Mouse (Mus musculus): ENCODE data around the gene Pum3. TPM values are rescaled to one million over a fixed set of nuclear protein-coding genes. Genes with fewer than 3 reads are reported as not detected.
A peak's percentile ranks its signal among the peaks of the same experiment; 100 is the strongest.

The Pum3 gene
- polyA plus RNA-seq, 1 experiment = 8.0 TPM

DNA sequence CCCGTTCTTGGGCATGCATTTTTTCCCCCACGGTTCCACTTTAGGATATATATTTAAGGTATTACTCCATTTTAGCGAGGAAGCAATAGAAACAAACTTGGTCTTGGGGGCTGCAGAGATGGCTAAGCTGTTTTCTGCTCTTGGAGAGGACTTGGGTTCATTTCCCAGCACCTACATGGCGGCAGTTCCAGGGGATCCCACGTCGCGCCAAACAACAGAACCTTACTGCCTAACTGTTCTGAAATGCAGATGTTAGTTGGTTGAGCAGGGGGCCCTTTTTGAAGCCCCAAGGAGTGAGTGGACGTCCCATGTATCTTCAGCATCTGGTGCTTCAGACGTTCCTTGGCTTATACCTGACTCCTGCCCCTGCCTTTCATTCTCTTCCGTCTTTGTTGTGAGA, 781 bp upstream of the Pum3 start:
- peaks cover 3% of the 10 kb centered on the region for H3K36me3 ChIP-seq (ENCODE audit: control insufficient read depth, insufficient read depth, low read length)
- under 1% methylated on average over 10 of the region's 10 CpGs for whole genome bisulfite sequencing
- no peak for TF ChIP-seq CTCF (IDR thresholded peaks at IDR 0.05; ENCODE audit: extremely low read depth, insufficient read length, insufficient replicate concordance, low read depth, low read length)
- H3K27ac ChIP-seq (ENCODE audit: insufficient read depth, low read depth, low read length) = peak overlapping the region; percentile 66
- H3K4me3 ChIP-seq (ENCODE audit: low read depth, low read length) = peak overlapping the region; percentile 79
- no peaks in the 10 kb centered on the region for H3K27me3 ChIP-seq (ENCODE audit: control insufficient read depth, insufficient read depth, low read length)
- 0 out of 2 replicates have a peak, but pooled peaks cover 2% of the 10 kb centered on the region for H3K4me1 ChIP-seq (ENCODE audit: control insufficient read depth, insufficient read depth, insufficient read length, low read length)

DNA sequence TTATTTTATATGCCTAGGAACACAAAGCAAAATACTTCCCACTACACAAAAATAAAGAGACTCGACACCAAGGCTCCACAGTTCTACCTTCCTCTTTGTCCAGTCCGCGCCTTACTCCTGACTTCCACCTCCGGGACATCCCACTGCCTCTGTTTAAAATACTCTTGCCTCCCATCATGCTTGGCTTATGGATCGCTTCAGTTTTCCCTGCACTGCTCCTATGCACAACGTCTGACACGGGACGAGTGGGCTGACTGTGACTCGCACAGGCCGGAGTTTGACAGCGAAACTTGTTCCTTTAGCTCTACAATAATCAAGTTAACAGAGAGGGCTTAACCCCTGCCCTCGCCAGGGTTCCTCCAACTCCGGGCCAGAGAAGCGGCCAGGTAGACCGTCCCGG, 344 bp downstream of the Pum3 start:
- no peak overlapping the region for H3K27ac ChIP-seq (ENCODE audit: insufficient read depth, low read depth, low read length)
- TF ChIP-seq CTCF (IDR thresholded peaks at IDR 0.05; ENCODE audit: extremely low read depth, insufficient read length, insufficient replicate concordance, low read depth, low read length) (no peak), POLR2A (IDR thresholded peaks at IDR 0.05; ENCODE audit: low read depth, low read length) (no peak)
- H3K4me3 ChIP-seq (ENCODE audit: low read depth, low read length) = peak overlapping the region; percentile 79
- no peaks in the 10 kb centered on the region for H3K27me3 ChIP-seq (ENCODE audit: control insufficient read depth, insufficient read depth, low read length)
- H3K36me3 ChIP-seq (ENCODE audit: control insufficient read depth, insufficient read depth, low read length) = peaks cover 12% of the 10 kb centered on the region
- WGBS = under 1% methylated on average over 16 of the region's 16 CpGs
- H3K4me1 ChIP-seq (ENCODE audit: control insufficient read depth, insufficient read depth, insufficient read length, low read length) = 0 out of 2 replicates have a peak, but pooled peaks cover 2% of the 10 kb centered on the region

DNA sequence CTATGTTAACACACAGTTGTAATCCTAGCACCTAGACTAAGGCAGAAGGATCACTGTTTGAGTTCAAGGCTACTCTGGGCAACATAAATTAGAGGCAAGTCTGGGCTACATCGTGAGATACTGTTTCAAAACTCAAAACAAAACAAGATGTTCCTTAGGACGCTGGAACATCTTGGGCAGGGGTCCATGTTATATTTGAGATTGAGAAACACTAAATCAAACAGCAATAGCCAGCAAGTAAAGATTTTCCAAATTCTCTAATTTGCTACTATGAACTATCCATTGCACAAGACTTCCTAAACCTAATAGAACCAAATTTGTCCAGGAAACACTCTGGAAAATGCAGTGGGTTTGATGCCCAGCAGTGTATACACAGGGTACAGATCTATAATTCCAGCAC, 1.8 kb downstream of the Pum3 start:
- 0 out of 2 replicates have a peak, but pooled peaks cover 2% of the 10 kb centered on the region for H3K4me1 ChIP-seq (ENCODE audit: control insufficient read depth, insufficient read depth, insufficient read length, low read length)
- TF ChIP-seq CTCF (IDR thresholded peaks at IDR 0.05; ENCODE audit: extremely low read depth, insufficient read length, insufficient replicate concordance, low read depth, low read length) = no peak
- no peak for TF ChIP-seq POLR2A (IDR thresholded peaks at IDR 0.05; ENCODE audit: low read depth, low read length)
- WGBS = 62% methylated on average over 2 of the region's 2 CpGs

DNA sequence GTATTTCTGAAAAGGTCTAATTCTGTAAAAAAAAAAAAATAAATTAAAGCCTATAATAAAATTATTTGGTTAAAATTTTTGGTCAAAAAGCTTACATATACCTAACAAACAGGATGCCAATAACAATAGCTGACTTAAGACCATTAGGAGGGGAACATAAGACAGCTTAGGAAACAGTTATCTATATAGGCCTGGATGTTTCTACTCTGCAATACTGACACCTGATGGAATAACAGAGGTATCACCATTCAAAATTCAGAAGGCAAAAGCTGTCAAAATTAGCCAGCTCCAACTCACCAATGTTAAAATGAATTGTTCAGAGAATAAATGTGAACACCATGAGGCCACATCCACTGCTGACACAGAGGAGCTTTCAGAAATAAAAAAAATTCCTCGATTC, 3.2 kb downstream of the Pum3 start:
- no peak for TF ChIP-seq POLR2A (IDR thresholded peaks at IDR 0.05; ENCODE audit: low read depth, low read length)
- TF ChIP-seq CTCF (IDR thresholded peaks at IDR 0.05; ENCODE audit: extremely low read depth, insufficient read length, insufficient replicate concordance, low read depth, low read length) = no peak
- no peaks in the 10 kb centered on the region for H3K27me3 ChIP-seq (ENCODE audit: control insufficient read depth, insufficient read depth, low read length)
- no peak overlapping the region for H3K27ac ChIP-seq (ENCODE audit: insufficient read depth, low read depth, low read length)
- 0 out of 2 replicates have a peak, but pooled peaks cover 2% of the 10 kb centered on the region for H3K4me1 ChIP-seq (ENCODE audit: control insufficient read depth, insufficient read depth, insufficient read length, low read length)
- H3K36me3 ChIP-seq (ENCODE audit: control insufficient read depth, insufficient read depth, low read length) = peaks cover 33% of the 10 kb centered on the region
- WGBS = 68% methylated on average over 1 of the region's 1 CpGs
- no peak overlapping the region for H3K4me3 ChIP-seq (ENCODE audit: low read depth, low read length)

More for the DNA sequence above, 1.8 kb downstream of the Pum3 start:
- Histone ChIP-seq H3K27ac (ENCODE audit: insufficient read depth, low read depth, low read length) (no peak overlapping the region), H3K4me3 (ENCODE audit: low read depth, low read length) (no peak overlapping the region), H3K36me3 (ENCODE audit: control insufficient read depth, insufficient read depth, low read length) (peaks cover 23% of the 10 kb centered on the region), H3K27me3 (ENCODE audit: control insufficient read depth, insufficient read depth, low read length) (no peaks in the 10 kb centered on the region)

DNA sequence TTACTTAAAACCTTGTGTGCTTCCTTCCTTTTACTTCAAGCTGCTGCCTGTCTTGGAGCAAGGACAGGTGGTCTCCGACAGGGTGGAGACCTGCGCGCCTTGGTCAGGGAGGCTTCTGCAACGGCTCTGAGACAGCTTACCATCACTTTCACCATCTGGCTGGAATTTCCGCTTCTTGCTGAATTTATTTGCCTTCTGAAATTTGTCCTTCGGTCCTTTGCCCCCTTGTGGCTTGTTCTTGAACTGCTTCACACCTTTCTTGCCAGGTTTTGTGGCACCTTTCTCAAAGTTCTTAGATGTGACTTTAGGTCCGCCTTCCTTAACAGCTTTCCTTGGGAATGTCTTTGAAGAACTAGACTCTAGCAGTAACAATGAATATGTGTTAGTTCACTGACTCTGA, 4.0 kb downstream of the Pum3 start:
- Histone ChIP-seq H3K27me3 (ENCODE audit: control insufficient read depth, insufficient read depth, low read length) (no peaks in the 10 kb centered on the region), H3K27ac (ENCODE audit: insufficient read depth, low read depth, low read length) (no peak overlapping the region), H3K4me1 (ENCODE audit: control insufficient read depth, insufficient read depth, insufficient read length, low read length) (0 out of 2 replicates have a peak, but pooled peaks cover 2% of the 10 kb centered on the region), H3K36me3 (ENCODE audit: control insufficient read depth, insufficient read depth, low read length) (peaks cover 40% of the 10 kb centered on the region), H3K4me3 (ENCODE audit: low read depth, low read length) (no peak overlapping the region)
- TF ChIP-seq POLR2A (IDR thresholded peaks at IDR 0.05; ENCODE audit: low read depth, low read length) (no peak), CTCF (IDR thresholded peaks at IDR 0.05; ENCODE audit: extremely low read depth, insufficient read length, insufficient replicate concordance, low read depth, low read length) (no peak; the same call in 1 of the 2 replicates)
- 60% methylated on average over 7 of the region's 7 CpGs for WGBS

GRCm38 (mm10) chr19:27417375-27417774, 12.2 kb downstream of the Pum3 start:
- H3K36me3 ChIP-seq (ENCODE audit: control insufficient read depth, insufficient read depth, low read length) = peaks cover 58% of the 10 kb centered on the region
- no peak for TF ChIP-seq POLR2A (IDR thresholded peaks at IDR 0.05; ENCODE audit: low read depth, low read length)
- no peaks in the 10 kb centered on the region for H3K27me3 ChIP-seq (ENCODE audit: control insufficient read depth, insufficient read depth, low read length)
- no peaks in the 10 kb centered on the region for H3K4me1 ChIP-seq (ENCODE audit: control insufficient read depth, insufficient read depth, insufficient read length, low read length)
- H3K4me3 ChIP-seq (ENCODE audit: low read depth, low read length) = no peak overlapping the region
- H3K27ac ChIP-seq (ENCODE audit: insufficient read depth, low read depth, low read length) = no peak overlapping the region
- WGBS = 92% methylated on average over 4 of the region's 4 CpGs

DNA sequence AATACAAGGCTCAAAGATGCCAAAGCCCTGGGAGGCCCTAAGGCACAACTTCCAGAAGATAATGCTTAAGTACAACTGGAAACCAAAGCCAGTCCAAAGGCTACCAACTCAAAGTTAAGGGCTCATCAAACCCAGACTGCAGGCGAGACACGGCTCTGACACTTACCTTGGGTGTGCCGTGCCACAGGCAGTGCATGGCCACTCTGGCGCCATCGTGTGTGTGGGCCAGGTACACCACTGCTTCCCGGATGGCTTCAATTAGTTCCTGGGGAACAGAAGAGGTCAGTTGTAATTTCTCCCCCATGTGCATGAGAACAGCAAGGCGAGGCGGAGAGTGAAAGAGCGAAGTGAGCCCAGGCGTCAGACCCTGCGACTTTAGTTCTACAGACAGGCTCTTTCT, 13.1 kb downstream of the Pum3 start:
- H3K4me1 ChIP-seq (ENCODE audit: control insufficient read depth, insufficient read depth, insufficient read length, low read length) = no peaks in the 10 kb centered on the region
- peaks cover 57% of the 10 kb centered on the region for H3K36me3 ChIP-seq (ENCODE audit: control insufficient read depth, insufficient read depth, low read length)
- no peaks in the 10 kb centered on the region for H3K27me3 ChIP-seq (ENCODE audit: control insufficient read depth, insufficient read depth, low read length)
- no peak overlapping the region for H3K4me3 ChIP-seq (ENCODE audit: low read depth, low read length)
- no peak overlapping the region for H3K27ac ChIP-seq (ENCODE audit: insufficient read depth, low read depth, low read length)
- WGBS = 53% methylated on average over 11 of the region's 11 CpGs
- TF ChIP-seq POLR2A (IDR thresholded peaks at IDR 0.05; ENCODE audit: low read depth, low read length) = no peak
- peak; percentile 60 for TF ChIP-seq CTCF (IDR thresholded peaks at IDR 0.05; ENCODE audit: extremely low read depth, insufficient read length, insufficient replicate concordance, low read depth, low read length)

DNA sequence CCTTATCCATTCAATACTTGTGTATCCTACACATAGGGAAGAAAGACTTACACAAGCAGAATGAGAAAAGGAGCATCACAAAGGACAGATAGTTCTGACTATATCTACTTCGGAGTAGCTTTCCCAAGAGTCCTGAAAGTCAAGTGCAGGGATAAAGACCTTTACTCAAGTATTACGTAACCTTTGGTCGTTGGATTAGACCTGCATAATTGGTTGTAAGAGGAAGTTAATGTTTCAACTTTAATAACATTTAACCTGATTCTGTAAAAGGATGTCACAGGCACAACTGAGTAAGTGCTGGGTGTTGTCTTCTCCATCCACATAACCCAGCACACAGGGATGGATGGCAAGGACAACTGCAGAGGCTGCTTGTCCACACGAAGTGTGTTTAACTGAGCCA, 18.3 kb downstream of the Pum3 start:
- Histone ChIP-seq H3K27me3 (ENCODE audit: control insufficient read depth, insufficient read depth, low read length) (no peaks in the 10 kb centered on the region), H3K4me3 (ENCODE audit: low read depth, low read length) (no peak overlapping the region), H3K36me3 (ENCODE audit: control insufficient read depth, insufficient read depth, low read length) (peaks cover 42% of the 10 kb centered on the region), H3K27ac (ENCODE audit: insufficient read depth, low read depth, low read length) (no peak overlapping the region), H3K4me1 (ENCODE audit: control insufficient read depth, insufficient read depth, insufficient read length, low read length) (no peaks in the 10 kb centered on the region)
- 67% methylated on average over 4 of the region's 4 CpGs for WGBS
- no peak for TF ChIP-seq POLR2A (IDR thresholded peaks at IDR 0.05; ENCODE audit: low read depth, low read length)
- no peak for TF ChIP-seq CTCF (IDR thresholded peaks at IDR 0.05; ENCODE audit: extremely low read depth, insufficient read length, insufficient replicate concordance, low read depth, low read length)

Data from small intestine, adult 2 months (tissue).